Mouse (Mus musculus): ENCODE measurements around the gene Ahnak2. TPM values are rescaled to one million over a fixed set of nuclear protein-coding genes. Genes with fewer than 3 reads are reported as not detected.

The Ahnak2 gene
- 0.24 to 0.39 TPM (median 0.37 TPM) in 4 replicates for total RNA-seq (2023; ENCODE audit: inconsistent age)

DNA sequence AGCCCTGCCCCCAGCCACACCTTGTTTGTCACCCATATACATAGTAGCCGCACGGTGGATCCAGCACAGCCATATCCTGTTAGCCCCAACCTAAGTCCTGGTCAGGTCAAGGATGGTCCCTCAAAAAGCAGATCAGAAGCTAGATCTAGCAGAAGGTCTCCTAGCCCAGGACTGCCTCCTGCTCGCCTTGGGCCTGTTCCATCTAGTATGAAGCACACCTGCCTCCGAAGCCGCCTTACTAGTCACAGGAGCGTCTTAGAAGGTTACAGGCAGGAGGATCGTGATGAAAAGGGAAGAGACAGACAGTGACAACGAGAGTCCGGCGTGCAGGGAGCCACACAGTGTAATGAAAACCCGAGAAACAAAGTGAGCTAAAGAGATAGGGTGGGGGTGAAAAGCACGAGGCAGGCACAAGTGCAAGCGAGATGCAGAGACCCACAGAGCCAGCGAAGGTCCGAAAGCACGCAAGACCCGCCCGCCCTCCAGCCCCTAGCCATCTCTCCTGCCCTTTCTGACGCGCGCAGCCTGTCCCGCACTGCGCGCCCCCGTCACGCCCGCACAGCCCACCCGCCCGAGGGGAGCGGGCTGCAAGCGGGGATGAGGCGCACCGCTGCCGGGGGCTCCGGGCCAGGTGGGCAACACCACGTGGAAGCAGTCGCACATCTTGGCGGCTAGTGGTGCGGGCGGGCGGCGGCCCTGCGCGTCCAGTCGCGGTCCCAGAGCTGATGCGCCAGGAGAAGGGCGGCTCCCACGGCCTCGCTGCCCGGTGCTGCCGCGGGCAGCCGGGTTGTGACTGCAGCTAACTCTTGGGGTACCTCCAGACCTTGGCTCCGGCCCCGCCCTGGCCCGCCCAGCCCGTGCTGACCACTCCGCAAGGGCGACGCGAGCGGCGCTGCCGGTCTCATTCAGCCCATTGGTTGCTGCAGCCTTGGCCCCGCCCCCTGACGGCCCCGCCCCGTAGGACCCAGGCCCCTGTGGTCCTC is at the start of gene Ahnak2:
Ahnak2 (minus strand) TSS at position 794 of the 983 bp plus-strand sequence.

GRCm38 (mm10) chr12:112829244-112829864 is 26.9 kb upstream of the Ahnak2 start, which contains the start of gene Cdca4:
Gene Cdca4, minus strand, starts transcription at chr12:112829423.

GRCm38 (mm10) chr12:112808587-112809364 is 6.3 kb upstream of the Ahnak2 start, which contains the start of gene Clba1:
Gene Clba1, plus strand, starts transcription at chr12:112808937.

GRCm38 (mm10) chr12:112760154-112760926 is 42.1 kb downstream of the Ahnak2 start, which contains the start of gene Pld4:
Gene Pld4, plus strand, starts transcription at chr12:112760655.

Other genes starting within 250 kb of the Ahnak2 start
- gene Inf2, start 213.9 kb downstream of the Ahnak2 start, total RNA-seq (2023; ENCODE audit: inconsistent age) = 25.3 to 30.4 TPM (median 28.7 TPM) in 4 replicates
- 5.1 to 9.4 TPM (median 8.5 TPM) in 4 replicates for gene Adssl1, start 182.6 kb downstream of the Ahnak2 start, total RNA-seq (2023; ENCODE audit: inconsistent age)
- gene Siva1, start 158.0 kb downstream of the Ahnak2 start, total RNA-seq (2023; ENCODE audit: inconsistent age) = 17.7 to 24.8 TPM (median 20.3 TPM) in 4 replicates
- gene Akt1, start 127.8 kb downstream of the Ahnak2 start, total RNA-seq (2023; ENCODE audit: inconsistent age) = 83.3 to 111 TPM (median 97.0 TPM) in 4 replicates
- gene Zbtb42, start 123.8 kb downstream of the Ahnak2 start, total RNA-seq (2023; ENCODE audit: inconsistent age) = 1.2 to 2.7 TPM (median 1.9 TPM) in 4 replicates
- 8.0 to 12.0 TPM (median 9.0 TPM) in 4 replicates for gene Cep170b, start 82.2 kb downstream of the Ahnak2 start, total RNA-seq (2023; ENCODE audit: inconsistent age)
- gene Pld4, start 42.0 kb downstream of the Ahnak2 start, total RNA-seq (2023; ENCODE audit: inconsistent age) = 283 to 385 TPM (median 352 TPM) in 4 replicates
- gene Clba1, start 6.3 kb upstream of the Ahnak2 start, total RNA-seq (2023; ENCODE audit: inconsistent age) = 0.96 to 1.6 TPM (median 1.3 TPM) in 4 replicates
- gene Cdca4, start 26.8 kb upstream of the Ahnak2 start, total RNA-seq (2023; ENCODE audit: inconsistent age) = 28.4 to 31.4 TPM (median 29.8 TPM) in 4 replicates
- 75.2 to 80.8 TPM (median 78.1 TPM) in 4 replicates for gene Gpr132, start 65.6 kb upstream of the Ahnak2 start, total RNA-seq (2023; ENCODE audit: inconsistent age)
- 1.1 to 4.3 TPM (median 2.5 TPM) in 4 replicates for gene Jag2, start 127.1 kb upstream of the Ahnak2 start, total RNA-seq (2023; ENCODE audit: inconsistent age)
- 14.8 to 17.1 TPM (median 16.4 TPM) in 4 replicates for gene Nudt14, start 139.5 kb upstream of the Ahnak2 start, total RNA-seq (2023; ENCODE audit: inconsistent age)
- gene Btbd6, start 173.8 kb upstream of the Ahnak2 start, total RNA-seq (2023; ENCODE audit: inconsistent age) = 9.5 to 15.1 TPM (median 11.5 TPM) in 4 replicates
- 148 to 156 TPM (median 152 TPM) in 4 replicates for gene Brf1, start 198.0 kb upstream of the Ahnak2 start, total RNA-seq (2023; ENCODE audit: inconsistent age)
- gene Pacs2, start 211.9 kb upstream of the Ahnak2 start, total RNA-seq (2023; ENCODE audit: inconsistent age) = 31.9 to 42.6 TPM (median 35.6 TPM) in 4 replicates